Mouse (Mus musculus): ENCODE measurements at regions not wholly inside any gene's neighbourhood (a gene's known extent, or its start where the extent isn't known, plus 50 kb on each side); places are given as distances from the start of the nearest gene placed in this dataset.

- TF ChIP-seq ZC3H11A (IDR thresholded peaks at IDR 0.05; ENCODE audit: borderline replicate concordance, low read depth, low read length): peak; percentile 95
- TF ChIP-seq HCFC1 (IDR thresholded peaks at IDR 0.05; ENCODE audit: borderline replicate concordance, insufficient read depth, low read length): no peak
- TF ChIP-seq CHD2 (IDR thresholded peaks at IDR 0.05; ENCODE audit: low read depth, low read length): no peak
- TF ChIP-seq MAFK (IDR thresholded peaks at IDR 0.05; ENCODE audit: insufficient read depth, low read depth, low read length): no peak
- 0 out of 2 replicates have a peak, but pooled peaks have one; percentile 23 for TF ChIP-seq ZNF384 (IDR thresholded peaks at IDR 0.05; ENCODE audit: low read depth, low read length)
These were observed 62.0 kb upstream of the Chordc1 start for GRCm38 (mm10) chr9:18229933-18230332.
